Mouse (Mus musculus): Measurements from ENCODE around the gene Sh3pxd2b. TPM values are rescaled to one million over a fixed set of nuclear protein-coding genes. Genes with fewer than 3 reads are reported as not detected.
A peak's percentile ranks its signal among the peaks of the same experiment; 100 is the strongest.

The Sh3pxd2b gene
- polyA plus RNA-seq, 1 experiment: 0.37 TPM

DNA sequence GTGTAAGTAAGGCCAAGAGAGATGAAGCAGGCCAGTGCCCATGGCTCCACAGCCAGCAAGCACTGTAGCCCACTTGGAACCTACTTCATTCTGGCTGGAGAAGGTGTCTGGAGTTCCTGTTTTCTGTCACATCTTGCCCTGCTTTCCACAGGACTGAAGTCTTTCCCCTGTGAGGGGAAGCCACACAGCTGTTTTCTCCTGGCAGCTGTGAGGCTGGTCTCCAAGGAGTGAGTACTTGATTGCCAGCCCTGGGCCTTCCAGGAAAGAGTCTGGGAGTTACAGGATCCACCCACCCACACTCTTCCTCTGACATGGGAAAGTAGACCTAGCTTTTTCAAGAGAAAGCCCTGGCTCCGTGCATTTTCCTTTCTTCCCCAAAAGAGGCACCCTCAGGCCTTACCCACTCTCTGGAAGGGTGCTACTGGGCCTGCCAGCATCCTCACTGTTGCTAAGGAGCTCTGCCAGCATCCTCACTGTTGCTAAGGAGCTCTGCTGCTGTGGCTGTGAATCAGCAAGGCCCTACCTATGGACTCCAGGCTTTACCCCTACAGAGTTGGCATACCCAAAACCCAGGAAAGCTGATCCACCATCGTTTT is 44.7 kb upstream of the Sh3pxd2b start:
- H3K4me3 ChIP-seq (ENCODE audit: control insufficient read depth, low read depth, low read length): no peak overlapping the region
- H3K4me1 ChIP-seq (ENCODE audit: control insufficient read depth, insufficient read depth, low read length): no peaks in the 10 kb centered on the region; the same call in 1 of the 2 replicates
- no peak for TF ChIP-seq CTCF (IDR thresholded peaks at IDR 0.05; ENCODE audit: control insufficient read depth, insufficient read depth, insufficient replicate concordance, low read depth, low read length)
- no peak for TF ChIP-seq POLR2A (IDR thresholded peaks at IDR 0.05; ENCODE audit: control insufficient read depth, low read depth, low read length)
- no peaks in the 10 kb centered on the region for H3K36me3 ChIP-seq (ENCODE audit: control insufficient read depth, insufficient read depth, low read length)
- no peaks in the 10 kb centered on the region for H3K27me3 ChIP-seq (ENCODE audit: control insufficient read depth, insufficient read depth, low read length)
- H3K27ac ChIP-seq (ENCODE audit: control insufficient read depth, insufficient read depth, low read depth, low read length): no peak overlapping the region

DNA sequence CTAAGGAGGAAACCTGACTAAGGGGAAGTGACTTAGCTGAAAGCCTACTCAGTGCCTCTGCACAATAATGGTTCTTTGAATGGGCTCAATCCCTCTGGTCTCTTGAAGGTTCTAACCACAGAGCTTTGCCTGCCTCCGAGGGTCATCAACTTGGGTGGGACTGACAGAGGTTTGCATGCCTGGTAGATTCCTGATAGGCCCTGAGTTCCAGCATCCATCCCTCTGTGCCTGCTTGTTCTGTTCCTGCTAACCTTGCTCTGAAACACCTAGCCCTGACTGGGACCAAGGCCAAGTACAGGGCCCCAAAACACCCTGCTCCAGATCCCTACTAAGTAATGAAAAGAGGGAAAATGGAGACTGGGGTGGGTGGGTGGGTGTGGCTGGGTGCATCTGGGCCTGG is 44.2 kb upstream of the Sh3pxd2b start:
- no peaks in the 10 kb centered on the region for H3K27me3 ChIP-seq (ENCODE audit: control insufficient read depth, insufficient read depth, low read length)
- H3K27ac ChIP-seq (ENCODE audit: control insufficient read depth, insufficient read depth, low read depth, low read length): no peak overlapping the region
- TF ChIP-seq POLR2A (IDR thresholded peaks at IDR 0.05; ENCODE audit: control insufficient read depth, low read depth, low read length) (no peak), CTCF (IDR thresholded peaks at IDR 0.05; ENCODE audit: control insufficient read depth, insufficient read depth, insufficient replicate concordance, low read depth, low read length) (no peak)
- no peaks in the 10 kb centered on the region; the same call in 1 of the 2 replicates for H3K4me1 ChIP-seq (ENCODE audit: control insufficient read depth, insufficient read depth, low read length)
- H3K36me3 ChIP-seq (ENCODE audit: control insufficient read depth, insufficient read depth, low read length): no peaks in the 10 kb centered on the region
- no peak overlapping the region for H3K4me3 ChIP-seq (ENCODE audit: control insufficient read depth, low read depth, low read length)

GRCm38 (mm10) chr11:32307006-32307405 is 40.6 kb upstream of the Sh3pxd2b start:
- no peaks in the 10 kb centered on the region for H3K36me3 ChIP-seq (ENCODE audit: control insufficient read depth, insufficient read depth, low read length)
- no peak overlapping the region for H3K27ac ChIP-seq (ENCODE audit: control insufficient read depth, insufficient read depth, low read depth, low read length)
- TF ChIP-seq POLR2A (IDR thresholded peaks at IDR 0.05; ENCODE audit: control insufficient read depth, low read depth, low read length): no peak
- TF ChIP-seq CTCF (IDR thresholded peaks at IDR 0.05; ENCODE audit: control insufficient read depth, insufficient read depth, insufficient replicate concordance, low read depth, low read length): no peak
- H3K4me1 ChIP-seq (ENCODE audit: control insufficient read depth, insufficient read depth, low read length): no peaks in the 10 kb centered on the region
- no peak overlapping the region for H3K4me3 ChIP-seq (ENCODE audit: control insufficient read depth, low read depth, low read length)
- no peaks in the 10 kb centered on the region for H3K27me3 ChIP-seq (ENCODE audit: control insufficient read depth, insufficient read depth, low read length)

DNA sequence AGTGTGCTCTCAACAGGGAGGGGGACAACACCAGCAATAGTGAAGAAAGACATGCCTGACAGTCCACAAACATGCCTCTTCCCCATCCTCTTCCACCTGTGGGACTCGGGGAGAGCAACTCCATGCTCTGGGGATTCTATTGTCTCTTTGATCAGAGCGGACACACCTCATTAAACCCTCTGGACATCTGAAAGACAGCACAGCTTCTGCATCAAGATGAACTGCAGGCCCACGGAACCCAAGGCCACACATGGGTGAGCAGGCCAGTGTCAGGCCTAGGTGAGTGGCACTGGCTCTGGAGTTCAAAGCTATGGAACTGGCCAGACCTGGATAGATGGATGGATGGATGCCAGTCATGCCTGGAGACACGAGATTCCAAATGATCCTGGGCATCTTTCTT is 38.2 kb upstream of the Sh3pxd2b start:
- Histone ChIP-seq H3K4me1 (ENCODE audit: control insufficient read depth, insufficient read depth, low read length) (no peaks in the 10 kb centered on the region), H3K4me3 (ENCODE audit: control insufficient read depth, low read depth, low read length) (no peak overlapping the region), H3K36me3 (ENCODE audit: control insufficient read depth, insufficient read depth, low read length) (no peaks in the 10 kb centered on the region), H3K27me3 (ENCODE audit: control insufficient read depth, insufficient read depth, low read length) (no peaks in the 10 kb centered on the region), H3K27ac (ENCODE audit: control insufficient read depth, insufficient read depth, low read depth, low read length) (no peak overlapping the region)
- TF ChIP-seq CTCF (IDR thresholded peaks at IDR 0.05; ENCODE audit: control insufficient read depth, insufficient read depth, insufficient replicate concordance, low read depth, low read length) (no peak), POLR2A (IDR thresholded peaks at IDR 0.05; ENCODE audit: control insufficient read depth, low read depth, low read length) (no peak)

- Histone ChIP-seq H3K4me3 (ENCODE audit: control insufficient read depth, low read depth, low read length) (no peak overlapping the region), H3K36me3 (ENCODE audit: control insufficient read depth, insufficient read depth, low read length) (no peaks in the 10 kb centered on the region), H3K4me1 (ENCODE audit: control insufficient read depth, insufficient read depth, low read length) (no peaks in the 10 kb centered on the region), H3K27me3 (ENCODE audit: control insufficient read depth, insufficient read depth, low read length) (no peaks in the 10 kb centered on the region), H3K27ac (ENCODE audit: control insufficient read depth, insufficient read depth, low read depth, low read length) (no peak overlapping the region)
- TF ChIP-seq CTCF (IDR thresholded peaks at IDR 0.05; ENCODE audit: control insufficient read depth, insufficient read depth, insufficient replicate concordance, low read depth, low read length) (no peak), POLR2A (IDR thresholded peaks at IDR 0.05; ENCODE audit: control insufficient read depth, low read depth, low read length) (no peak)
Measured at GRCm38 (mm10) chr11:32309928-32310327, 37.7 kb upstream of the Sh3pxd2b start.

DNA sequence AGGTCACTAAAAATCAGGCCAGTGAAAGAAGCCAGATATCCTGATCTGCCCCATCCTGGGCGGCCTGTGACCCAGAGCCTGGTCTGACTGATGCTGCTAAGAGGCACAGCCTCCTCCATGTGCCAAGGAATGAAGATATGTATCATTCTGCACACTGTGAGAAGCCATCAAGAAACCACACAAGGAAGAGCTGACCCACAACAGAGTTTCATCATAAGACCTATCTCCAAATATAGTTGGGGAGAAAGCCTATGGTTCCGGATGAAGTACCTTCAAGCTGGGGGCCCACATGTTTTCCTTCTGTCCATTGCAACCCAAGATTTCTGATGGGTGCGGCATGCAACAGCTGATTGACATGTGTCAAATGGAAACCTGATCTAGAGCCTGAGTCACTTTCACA is 31.6 kb upstream of the Sh3pxd2b start:
- Histone ChIP-seq H3K27me3 (ENCODE audit: control insufficient read depth, insufficient read depth, low read length) (no peaks in the 10 kb centered on the region), H3K27ac (ENCODE audit: control insufficient read depth, insufficient read depth, low read depth, low read length) (no peak overlapping the region), H3K4me1 (ENCODE audit: control insufficient read depth, insufficient read depth, low read length) (no peaks in the 10 kb centered on the region), H3K4me3 (ENCODE audit: control insufficient read depth, low read depth, low read length) (no peak overlapping the region), H3K36me3 (ENCODE audit: control insufficient read depth, insufficient read depth, low read length) (no peaks in the 10 kb centered on the region)
- no peak for TF ChIP-seq CTCF (IDR thresholded peaks at IDR 0.05; ENCODE audit: control insufficient read depth, insufficient read depth, insufficient replicate concordance, low read depth, low read length)
- no peak for TF ChIP-seq POLR2A (IDR thresholded peaks at IDR 0.05; ENCODE audit: control insufficient read depth, low read depth, low read length)

GRCm38 (mm10) chr11:32320507-32321195 is 27.0 kb upstream of the Sh3pxd2b start:
- Histone ChIP-seq H3K4me1 (ENCODE audit: control insufficient read depth, insufficient read depth, low read length) (peaks cover 4% of the 10 kb centered on the region; the same call in 1 of the 2 replicates), H3K4me3 (ENCODE audit: control insufficient read depth, low read depth, low read length) (peak overlapping the region; percentile 1), H3K27ac (ENCODE audit: control insufficient read depth, insufficient read depth, low read depth, low read length) (no peak overlapping the region), H3K27me3 (ENCODE audit: control insufficient read depth, insufficient read depth, low read length) (no peaks in the 10 kb centered on the region), H3K36me3 (ENCODE audit: control insufficient read depth, insufficient read depth, low read length) (no peaks in the 10 kb centered on the region)
- TF ChIP-seq POLR2A (IDR thresholded peaks at IDR 0.05; ENCODE audit: control insufficient read depth, low read depth, low read length) (no peak), CTCF (IDR thresholded peaks at IDR 0.05; ENCODE audit: control insufficient read depth, insufficient read depth, insufficient replicate concordance, low read depth, low read length) (no peak)
